Mouse (Mus musculus) MEL (cell line): ENCODE measurements around the gene Retnlg.

Experiments
- CHD2 ChIP-seq: IDR thresholded peaks from 2 replicates; pipeline ENCODE4 v1.6.1; 2011; ENCODE audit warnings: low read length, improper control_type of control experiment
- CTCF ChIP-seq, 3 experiments: IDR thresholded peaks in 2 of 3; conservative IDR thresholded peaks in 1 of 3; 2 replicates each; pipeline ENCODE4 v1.5.1; 2011 to 2012; ENCODE audit warnings: low read length in 3 of 3, low read depth in 2 of 3, mild to moderate bottlenecking in 2 of 3, improper control_type of control experiment in 1 of 3, inconsistent platforms in 1 of 3, mixed read lengths in 1 of 3, moderate library complexity in 1 of 3; ENCODE audit not compliant: control insufficient read depth in 1 of 3, insufficient read depth in 1 of 3, poor library complexity in 1 of 3, severe bottlenecking in 1 of 3
- E2F4 ChIP-seq: IDR thresholded peaks from 2 replicates; pipeline ENCODE4 v1.6.1; 2011; ENCODE audit warnings: low read depth, low read length, improper control_type of control experiment, borderline replicate concordance
- EP300 ChIP-seq, 2 experiments: IDR thresholded peaks; 2 replicates each; pipeline ENCODE4 v1.6.1; 2011; ENCODE audit warnings: improper control_type of control experiment in 2 of 2, low read length in 2 of 2, low read depth in 1 of 2, mild to moderate bottlenecking in 1 of 2
- HCFC1 ChIP-seq: IDR thresholded peaks from 2 replicates; pipeline ENCODE4 v1.6.1; 2012; ENCODE audit warnings: low read depth, mild to moderate bottlenecking, inconsistent platforms, low read length, improper control_type of control experiment, moderate library complexity
- MXI1 ChIP-seq: IDR thresholded peaks from 2 replicates; pipeline ENCODE4 v1.6.1; 2011; ENCODE audit warnings: mild to moderate bottlenecking, low read depth, low read length, improper control_type of control experiment
- POLR2A ChIP-seq, 2 experiments: IDR thresholded peaks; 2 replicates each; pipeline ENCODE4 v1.6.1; 2011 to 2012; ENCODE audit warnings: low read length in 2 of 2, mild to moderate bottlenecking in 2 of 2, control low read depth in 1 of 2, improper control_type of control experiment in 1 of 2, low read depth in 1 of 2, moderate library complexity in 1 of 2; ENCODE audit not compliant: control insufficient read depth in 1 of 2, insufficient read depth in 1 of 2, poor library complexity in 1 of 2
- RAD21 ChIP-seq: IDR thresholded peaks from 2 replicates; pipeline ENCODE4 v1.6.1; 2011; ENCODE audit warnings: mild to moderate bottlenecking, low read depth, low read length, improper control_type of control experiment
- USF1 ChIP-seq: IDR thresholded peaks from 2 replicates; pipeline ENCODE4 v1.6.1; 2014; ENCODE audit warnings: low read depth, mild to moderate bottlenecking, inconsistent platforms, low read length, improper control_type of control experiment, moderate library complexity

- TF ChIP-seq E2F4 (no peak), USF1 (no peak), HCFC1 (no peak), POLR2A (IDR thresholded peaks at IDR 0.05; ENCODE audit: control insufficient read depth in 1 of 2, insufficient read depth in 1 of 2, low read depth in 1 of 2, low read length in 2 of 2, poor library complexity in 1 of 2) (no peak), CTCF (IDR thresholded peaks at IDR 0.05 in 2 of 3, conservative IDR thresholded peaks at IDR 0.05 in 1 of 3; ENCODE audit: control insufficient read depth in 1 of 3, insufficient read depth in 1 of 3, low read depth in 2 of 3, low read length in 3 of 3, poor library complexity in 1 of 3, severe bottlenecking in 1 of 3) (no peak), MXI1 (no peak), RAD21 (no peak), CHD2 (no peak), EP300 (IDR thresholded peaks at IDR 0.05; ENCODE audit: low read depth in 1 of 2, low read length in 2 of 2) (no peak)
Measured at GRCm38 (mm10) chr16:48869671-48870070, 2.8 kb upstream of the Retnlg start.
